Mouse (Mus musculus): Measurements from ENCODE around the gene Iba57. TPM values are rescaled to one million over a fixed set of nuclear protein-coding genes. Genes with fewer than 3 reads are reported as not detected.

Gene Iba57
- polyA plus RNA-seq (2015; fragmentation: Nextera tagmentation; extraction: Ambion mirVana), result 10.9 and 11.6 TPM in 2 replicates

GRCm38 (mm10) chr11:59163255-59164236 lies at the start of gene Iba57:
Iba57 (minus strand) TSS chr11:59163739.

GRCm38 (mm10) chr11:59208153-59208831 lies 44.8 kb upstream of the Iba57 start, which contains the start of gene 2310033P09Rik:
2310033P09Rik (plus strand) TSS chr11:59208321.

GRCm38 (mm10) chr11:59202081-59202995 lies 38.8 kb upstream of the Iba57 start, which contains the start of gene Mrpl55:
Mrpl55 (plus strand) TSS chr11:59202486.

GRCm38 (mm10) chr11:59192059-59192386 lies 28.5 kb upstream of the Iba57 start, which contains the start of gene Guk1:
Guk1 (minus strand) TSS chr11:59192212.

GRCm38 (mm10) chr11:59182864-59183331 lies 19.4 kb upstream of the Iba57 start, which contains the start of gene Gjc2:
Gjc2 (minus strand) TSS chr11:59183213.

GRCm38 (mm10) chr11:59135904-59136452 lies 27.6 kb downstream of the Iba57 start, which contains the start of gene Obscn:
Obscn (minus strand) TSS chr11:59136402.

Other genes with a start within 250 kb of the Iba57 start
- not detected in 2 replicates for gene Btnl10, start 245.8 kb downstream of the Iba57 start, polyA plus RNA-seq (2015; fragmentation: Nextera tagmentation; extraction: Ambion mirVana)
- 161 and 166 TPM in 2 replicates for gene Rnf187, start 224.8 kb downstream of the Iba57 start, polyA plus RNA-seq (2015; fragmentation: Nextera tagmentation; extraction: Ambion mirVana)
- 2.4 and 2.5 TPM in 2 replicates for gene Hist3h2ba, start 214.8 kb downstream of the Iba57 start, polyA plus RNA-seq (2015; fragmentation: Nextera tagmentation; extraction: Ambion mirVana)
- gene Hist3h2a, start 209.1 kb downstream of the Iba57 start, polyA plus RNA-seq (2015; fragmentation: Nextera tagmentation; extraction: Ambion mirVana), result 15.6 and 17.7 TPM in 2 replicates
- gene Trim17, start 209.1 kb downstream of the Iba57 start, polyA plus RNA-seq (2015; fragmentation: Nextera tagmentation; extraction: Ambion mirVana), result 0.08 and 0.10 TPM in 2 replicates
- gene Trim11, start 185.6 kb downstream of the Iba57 start, polyA plus RNA-seq (2015; fragmentation: Nextera tagmentation; extraction: Ambion mirVana), result 13.7 and 15.2 TPM in 2 replicates
- gene Obscn, start 27.3 kb downstream of the Iba57 start, polyA plus RNA-seq (2015; fragmentation: Nextera tagmentation; extraction: Ambion mirVana), result 19.9 and 27.4 TPM in 2 replicates
- gene Gjc2, start 19.5 kb upstream of the Iba57 start, polyA plus RNA-seq (2015; fragmentation: Nextera tagmentation; extraction: Ambion mirVana), result 0.85 and 1.6 TPM in 2 replicates
- 54.6 and 62.7 TPM in 2 replicates for gene Guk1, start 28.5 kb upstream of the Iba57 start, polyA plus RNA-seq (2015; fragmentation: Nextera tagmentation; extraction: Ambion mirVana)
- 95.2 and 96.2 TPM in 2 replicates for gene Mrpl55, start 38.7 kb upstream of the Iba57 start, polyA plus RNA-seq (2015; fragmentation: Nextera tagmentation; extraction: Ambion mirVana)
- gene 2310033P09Rik, start 44.6 kb upstream of the Iba57 start, polyA plus RNA-seq (2015; fragmentation: Nextera tagmentation; extraction: Ambion mirVana), result 10.5 and 13.2 TPM in 2 replicates
- 305 and 358 TPM in 2 replicates for gene Arf1, start 64.5 kb upstream of the Iba57 start, polyA plus RNA-seq (2015; fragmentation: Nextera tagmentation; extraction: Ambion mirVana)
- not detected in 2 replicates for gene Wnt3a, start 127.0 kb upstream of the Iba57 start, polyA plus RNA-seq (2015; fragmentation: Nextera tagmentation; extraction: Ambion mirVana)
- 10.2 and 13.9 TPM in 2 replicates for gene Wnt9a, start 143.2 kb upstream of the Iba57 start, polyA plus RNA-seq (2015; fragmentation: Nextera tagmentation; extraction: Ambion mirVana)
- not detected in 2 replicates for gene Prss38, start 211.9 kb upstream of the Iba57 start, polyA plus RNA-seq (2015; fragmentation: Nextera tagmentation; extraction: Ambion mirVana)

Measured in skeletal muscle tissue, postnatal 0 days (tissue).